Comparison of ENCODE assay signal across 27 mouse cellular contexts in genomic region chr2:130125279-130126059, GRCm38 (mm10). TPM values are rescaled to one million over a fixed set of nuclear protein-coding genes. Genes with fewer than 3 reads are reported as not detected.
DNase-seq lines count a peak whose midpoint lies in the region; ATAC-seq and TF ChIP-seq lines count a peak whose summit lies in the region.
"Had no signal": no experiment of that assay in that cellular context is flagged by ENCODE, and none has a peak within 500 bp of the region (broad histone marks: within the 10 kb centered on the region; RNA-seq: fewer than 3 reads in every experiment).

No protein-coding gene starts in this region.

- DNase-seq in hindbrain, embryonic 11.5 days (ENCODE audit: low spot score), result peak; percentile 11
- no peak for DNase-seq in hindbrain, embryonic 10.5 days (ENCODE audit: low spot score)
- DNase-seq in hindbrain, postnatal 0 days (ENCODE audit: low spot score), result peak; percentile 62
- DNase-seq in midbrain, postnatal 0 days (ENCODE audit: low spot score), result peak; percentile 66
- DNase-seq in T-cell, adult 2 months (ENCODE audit: low spot score), result no peak
- no peak for DNase-seq in kidney, postnatal 25 days
- DNase-seq in thymus, postnatal 4 days, result no peak
- DNase-seq: adrenal gland, adult 2 months; cerebellum, adult 9-11 months; gastrocnemius, adult 2 months; heart, postnatal 10 days; kidney, adult 9 months; lung, adult 18-20 months; lung, postnatal 14 days; right cerebral cortex, postnatal 25 days had no signal

- 66% methylated on average over 6 of the region's 6 CpGs for WGBS in hindbrain, embryonic 11.5 days
- 75% methylated on average over 6 of the region's 6 CpGs for WGBS in hindbrain, embryonic 10.5 days
- 56% methylated on average over 6 of the region's 6 CpGs for WGBS in forebrain, embryonic 16.5 days
- 48% methylated on average over 6 of the region's 6 CpGs for WGBS in hindbrain, postnatal 0 days
- 41% methylated on average over 6 of the region's 6 CpGs for WGBS in midbrain, postnatal 0 days

- no peaks in the 10 kb centered on the region for H3K27me3 ChIP-seq in hindbrain, embryonic 11.5 days (ENCODE audit: control insufficient read depth, insufficient read depth, low read length)
- H3K27me3 ChIP-seq in hindbrain, embryonic 10.5 days (ENCODE audit: insufficient read depth, poor library complexity, severe bottlenecking), result no peaks in the 10 kb centered on the region
- H3K27me3 ChIP-seq in forebrain, embryonic 16.5 days (replicated peaks; ENCODE audit: control insufficient read depth, insufficient read depth, low read length), result no peaks in the 10 kb centered on the region
- H3K27me3 ChIP-seq in hindbrain, postnatal 0 days (ENCODE audit: insufficient read depth, low read length), result no peaks in the 10 kb centered on the region
- no peaks in the 10 kb centered on the region for H3K27me3 ChIP-seq in midbrain, postnatal 0 days (ENCODE audit: insufficient read depth, low read length)
- H3K27me3 ChIP-seq: embryonic facial prominence, embryonic 15.5 days had no signal

- H3K36me3 ChIP-seq in hindbrain, embryonic 11.5 days (ENCODE audit: control insufficient read depth, insufficient read depth, low read length), result no peaks in the 10 kb centered on the region
- H3K36me3 ChIP-seq in hindbrain, embryonic 10.5 days, result no peaks in the 10 kb centered on the region
- H3K36me3 ChIP-seq in forebrain, embryonic 16.5 days (ENCODE audit: control insufficient read depth, insufficient read depth), result no peaks in the 10 kb centered on the region
- H3K36me3 ChIP-seq in hindbrain, postnatal 0 days (ENCODE audit: insufficient read depth, low read length), result no peaks in the 10 kb centered on the region
- no peaks in the 10 kb centered on the region for H3K36me3 ChIP-seq in midbrain, postnatal 0 days (ENCODE audit: insufficient read depth, low read length)
- H3K36me3 ChIP-seq: embryonic facial prominence, embryonic 15.5 days; heart, embryonic 10.5 days had no signal

- H3K4me3 ChIP-seq in hindbrain, embryonic 11.5 days (ENCODE audit: low read depth, low read length), result no peak overlapping the region
- no peak overlapping the region for H3K4me3 ChIP-seq in hindbrain, embryonic 10.5 days
- H3K4me3 ChIP-seq in forebrain, embryonic 16.5 days (replicated peaks; ENCODE audit: low read length), result no peak overlapping the region
- no peak overlapping the region for H3K4me3 ChIP-seq in hindbrain, postnatal 0 days (ENCODE audit: low read length)
- H3K4me3 ChIP-seq in midbrain, postnatal 0 days (ENCODE audit: low read depth, low read length), result no peak overlapping the region
- H3K4me3 ChIP-seq: embryonic facial prominence, embryonic 15.5 days; gastrocnemius, adult 2 months; heart, embryonic 10.5 days had no signal

- no peak for ATAC-seq in hindbrain, embryonic 11.5 days (ENCODE audit: low FRiP score)
- ATAC-seq in forebrain, embryonic 16.5 days, result peak; percentile 59; the same call in 1 of the 2 replicates
- peak; percentile 72; the same call in 1 of the 2 replicates for ATAC-seq in hindbrain, postnatal 0 days
- ATAC-seq in midbrain, postnatal 0 days (ENCODE audit: low FRiP score), result peak; percentile 77

- H3K27ac ChIP-seq in hindbrain, embryonic 11.5 days (ENCODE audit: low read depth, low read length), result no peak overlapping the region
- H3K27ac ChIP-seq in hindbrain, embryonic 10.5 days, result no peak overlapping the region
- H3K27ac ChIP-seq in forebrain, embryonic 16.5 days (ENCODE audit: low read length), result no peak overlapping the region
- H3K27ac ChIP-seq in hindbrain, postnatal 0 days, result peak overlapping the region; percentile 55; the same call in 1 of the 2 replicates
- H3K27ac ChIP-seq in midbrain, postnatal 0 days (ENCODE audit: low read depth, low read length), result peak overlapping the region; percentile 79
- H3K27ac ChIP-seq: embryonic facial prominence, embryonic 15.5 days; gastrocnemius, adult 2 months; heart, embryonic 10.5 days had no signal

- H3K9me3 ChIP-seq in hindbrain, embryonic 11.5 days (ENCODE audit: control insufficient read depth, low read length), result no peaks in the 10 kb centered on the region
- H3K9me3 ChIP-seq in hindbrain, embryonic 10.5 days, result no peaks in the 10 kb centered on the region
- H3K9me3 ChIP-seq in forebrain, embryonic 16.5 days (ENCODE audit: control insufficient read depth, low read length), result no peaks in the 10 kb centered on the region
- no peaks in the 10 kb centered on the region for H3K9me3 ChIP-seq in hindbrain, postnatal 0 days (ENCODE audit: low read length)
- no peaks in the 10 kb centered on the region for H3K9me3 ChIP-seq in midbrain, postnatal 0 days (ENCODE audit: low read length)
- H3K9me3 ChIP-seq: embryonic facial prominence, embryonic 15.5 days; heart, embryonic 10.5 days had no signal

- H3K4me1 ChIP-seq in hindbrain, embryonic 11.5 days (replicated peaks; ENCODE audit: control insufficient read depth, insufficient read depth, low read length), result no peaks in the 10 kb centered on the region
- H3K4me1 ChIP-seq in hindbrain, embryonic 10.5 days (replicated peaks), result peaks cover 9% of the 10 kb centered on the region
- peaks cover 3% of the 10 kb centered on the region; the same call in 1 of the 2 replicates for H3K4me1 ChIP-seq in forebrain, embryonic 16.5 days (replicated peaks; ENCODE audit: control insufficient read depth, insufficient read depth, low read length)
- no peaks in the 10 kb centered on the region for H3K4me1 ChIP-seq in hindbrain, postnatal 0 days (ENCODE audit: insufficient read depth, low read length)
- peaks cover 6% of the 10 kb centered on the region; the same call in 1 of the 2 replicates for H3K4me1 ChIP-seq in midbrain, postnatal 0 days (ENCODE audit: insufficient read depth, low read length)
- H3K4me1 ChIP-seq: embryonic facial prominence, embryonic 15.5 days; heart, embryonic 10.5 days had no signal

- no peak overlapping the region for H3K9ac ChIP-seq in hindbrain, embryonic 11.5 days (ENCODE audit: low read depth, low read length)
- H3K9ac ChIP-seq in forebrain, embryonic 16.5 days (replicated peaks; ENCODE audit: low read depth, low read length), result no peak overlapping the region
- H3K9ac ChIP-seq in hindbrain, postnatal 0 days (replicated peaks; ENCODE audit: low read length), result no peak overlapping the region
- no peak overlapping the region for H3K9ac ChIP-seq in midbrain, postnatal 0 days (replicated peaks; ENCODE audit: low read length, poor library complexity, severe bottlenecking)
- H3K9ac ChIP-seq: embryonic facial prominence, embryonic 15.5 days had no signal

- TF ChIP-seq CTCF in hindbrain, postnatal 0 days (IDR thresholded peaks at IDR 0.05; ENCODE audit: low read depth), result no peak
- TF ChIP-seq CTCF in midbrain, postnatal 0 days (IDR thresholded peaks at IDR 0.05), result no peak

- H3K4me2 ChIP-seq in hindbrain, embryonic 11.5 days (replicated peaks; ENCODE audit: low read depth, low read length), result no peak overlapping the region
- no peak overlapping the region for H3K4me2 ChIP-seq in forebrain, embryonic 16.5 days (ENCODE audit: low read length)
- H3K4me2 ChIP-seq in hindbrain, postnatal 0 days (ENCODE audit: low read depth, low read length), result no peak overlapping the region
- H3K4me2 ChIP-seq in midbrain, postnatal 0 days (ENCODE audit: low read depth, low read length, poor library complexity, severe bottlenecking), result no peak overlapping the region
- H3K4me2 ChIP-seq: embryonic facial prominence, embryonic 15.5 days; liver, embryonic 11.5 days had no signal

RNA-seq across cellular contexts. Expression of gene Tgm6, which starts 13.3 kb away (rescaled TPM):
- polyA plus RNA-seq in hindbrain, embryonic 11.5 days (2014; fragmentation: Nextera tagmentation; extraction: Ambion mirVana), result not detected in 2 replicates
- not detected in 2 replicates for polyA plus RNA-seq in hindbrain, embryonic 10.5 days (2016; fragmentation: Nextera tagmentation; extraction: Ambion mirVana)
- 0.10 and 0.11 TPM in 2 replicates for polyA plus RNA-seq in forebrain, embryonic 16.5 days (2015; fragmentation: Nextera tagmentation; extraction: Ambion mirVana)
- 0.04 and 0.16 TPM in 2 replicates for total RNA-seq in hindbrain, postnatal 0 days (2014; rRNA removed)
- 0.14 TPM in 1 of 2 replicates, not detected in the other for polyA plus RNA-seq in hindbrain, postnatal 0 days (2015; fragmentation: Nextera tagmentation; extraction: Ambion mirVana)
- 0.27 and 0.28 TPM in 2 replicates for total RNA-seq in midbrain, postnatal 0 days (2014; rRNA removed)
- 0.31 and 0.36 TPM in 2 replicates for polyA plus RNA-seq in midbrain, postnatal 0 days (2015; fragmentation: Nextera tagmentation; extraction: Ambion mirVana)
- total RNA-seq: adrenal gland, adult 2 months; gastrocnemius, adult 2 months; heart, postnatal 10 days; megakaryocyte, adult 5-6 weeks; neutrophil, adult 5-6 weeks had no signal
- polyA plus RNA-seq: adrenal gland, adult 2 months; C2C12; gonadal fat pad, adult 2 months; heart, embryonic 10.5 days; intestine, embryonic 14.5 days; limb, embryonic 11.5 days; liver, embryonic 11.5 days; stomach, embryonic 16.5 days; thymus, postnatal 0 days had no signal

RNA-seq across cellular contexts. Expression of gene Snrpb, which starts 53.7 kb away (rescaled TPM):
- polyA plus RNA-seq in hindbrain, embryonic 11.5 days (2014; fragmentation: Nextera tagmentation; extraction: Ambion mirVana), result 698 and 723 TPM in 2 replicates
- polyA plus RNA-seq in hindbrain, embryonic 10.5 days (2016; fragmentation: Nextera tagmentation; extraction: Ambion mirVana), result 876 and 909 TPM in 2 replicates
- polyA plus RNA-seq in forebrain, embryonic 16.5 days (2015; fragmentation: Nextera tagmentation; extraction: Ambion mirVana), result 418 TPM in 2 replicates
- 306 and 339 TPM in 2 replicates for total RNA-seq in hindbrain, postnatal 0 days (2014; rRNA removed)
- polyA plus RNA-seq in hindbrain, postnatal 0 days (2015; fragmentation: Nextera tagmentation; extraction: Ambion mirVana), result 300 and 302 TPM in 2 replicates
- 227 and 250 TPM in 2 replicates for total RNA-seq in midbrain, postnatal 0 days (2014; rRNA removed)
- 269 and 274 TPM in 2 replicates for polyA plus RNA-seq in midbrain, postnatal 0 days (2015; fragmentation: Nextera tagmentation; extraction: Ambion mirVana)

Comparison
In these comparisons a context has a peak if more than half of its experiments do, and no peak if none do; other contexts are left out.
1. DNase-seq: peak in hindbrain, embryonic 11.5 days (single experiment), hindbrain, postnatal 0 days (single experiment) and midbrain, postnatal 0 days (single experiment); none in hindbrain, embryonic 10.5 days (single experiment), T-cell, adult 2 months (single experiment), kidney, postnatal 25 days (0 of 2) and thymus, postnatal 4 days (single experiment).
2. H3K27ac ChIP-seq: peak in hindbrain, postnatal 0 days (single experiment) and midbrain, postnatal 0 days (single experiment); none in hindbrain, embryonic 11.5 days (single experiment), hindbrain, embryonic 10.5 days (single experiment) and forebrain, embryonic 16.5 days (single experiment).